Mouse (Mus musculus) heart, adult 18-20 months (tissue): Measurements from ENCODE around the gene Echs1. TPM values are rescaled to one million over a fixed set of nuclear protein-coding genes. Genes with fewer than 3 reads are reported as not detected.

ENCODE experiments used
- DNase-seq, 2 experiments: peaks; one replicate each; pipeline ENCODE4 v3.0.0; 2021 to 2022; ENCODE audit warnings: mixed read lengths in 1 of 2
- total RNA-seq, 2 experiments: library from RNA; stranded (reverse); gene quantifications; 2 replicates each; pipeline ENCODE4 v1.2.3; 2021

Echs1 gene
- total RNA-seq, 2 experiments from 2014 or later: 512 to 515 TPM

- no peak for DNase-seq
Measured at GRCm38 (mm10) chr7:140120484-140120883, 4.2 kb upstream of the Echs1 start.

- DNase-seq: peak; percentile 74 to 85
Measured at GRCm38 (mm10) chr7:140115583-140116328, 520 bp downstream of the Echs1 start, which contains the start of gene Paox. Gene Paox, plus strand, starts transcription at chr7:140115799.

DNA sequence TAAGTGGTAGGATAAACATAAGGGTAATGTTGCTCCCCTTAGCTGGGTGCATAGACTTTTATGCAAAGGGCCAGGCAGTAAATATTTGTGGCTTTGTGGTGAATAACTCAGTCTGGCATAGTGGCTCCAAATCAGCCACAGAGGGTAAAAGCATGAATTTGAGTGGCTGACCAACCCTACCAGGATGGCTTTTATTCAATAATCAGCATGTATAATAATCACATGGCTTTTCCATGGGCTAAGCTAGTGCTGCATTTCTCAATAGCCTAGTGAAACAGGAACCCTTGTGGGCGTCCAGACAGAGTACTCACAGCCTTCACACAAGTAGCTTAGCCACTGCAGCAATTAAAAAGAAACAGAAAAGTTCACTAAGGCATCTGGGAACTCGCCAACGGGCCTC, 4.3 kb downstream of the Echs1 start:
- DNase-seq: no peak

GRCm38 (mm10) chr7:140104009-140104408, 12.3 kb downstream of the Echs1 start:
- DNase-seq: no peak

GRCm38 (mm10) chr7:140101993-140102860, 14.0 kb downstream of the Echs1 start, which contains the start of gene Fuom:
Gene Fuom, minus strand, starts transcription at chr7:140102441.
- DNase-seq: peak; percentile 92 to 93

- no peak for DNase-seq
Measured at GRCm38 (mm10) chr7:140101498-140101897, 14.8 kb downstream of the Echs1 start.

- no peak for DNase-seq
Measured at GRCm38 (mm10) chr7:140098466-140098865, 17.8 kb downstream of the Echs1 start.

DNA sequence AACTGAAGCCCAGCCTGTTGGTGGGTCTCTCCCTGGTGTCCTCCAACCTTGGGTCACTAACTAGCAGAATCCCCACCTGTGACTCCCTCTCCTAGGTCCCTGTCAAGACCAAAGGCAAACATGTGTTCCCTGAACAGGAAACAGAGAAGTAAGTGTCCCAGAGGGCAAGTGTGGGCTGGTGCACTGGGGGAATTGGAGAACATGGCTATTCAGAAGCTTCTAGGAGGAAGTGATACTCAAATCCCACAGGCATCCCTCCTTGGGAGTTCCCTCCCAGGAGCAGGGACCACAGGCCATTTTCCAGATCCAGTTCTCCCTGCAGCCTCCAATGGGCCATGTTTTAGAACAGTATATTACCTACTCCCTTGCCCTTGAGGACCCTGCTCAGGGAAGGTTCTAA, 20.2 kb downstream of the Echs1 start:
- DNase-seq: no peak

GRCm38 (mm10) chr7:140095556-140095955, 20.7 kb downstream of the Echs1 start:
- no peak for DNase-seq

DNA sequence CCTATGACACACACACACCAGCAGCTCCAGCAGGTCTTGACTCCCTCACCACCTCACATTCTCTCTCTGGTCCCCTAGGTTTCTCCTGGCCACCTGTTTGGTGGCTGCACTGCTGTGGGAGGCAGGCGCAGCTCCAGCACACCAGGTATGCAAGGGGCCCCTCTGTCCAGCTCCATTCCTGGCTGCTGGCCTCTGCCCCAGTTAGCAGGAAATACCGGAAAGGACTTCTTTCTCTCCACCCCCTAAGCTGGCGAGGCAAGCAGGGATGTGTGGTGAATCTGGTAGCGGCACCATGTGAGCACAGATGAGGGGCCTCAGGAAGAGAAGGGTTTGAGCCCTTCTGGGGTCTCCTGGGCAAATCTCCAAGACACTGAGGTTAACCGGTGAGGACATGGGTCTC, 21.3 kb downstream of the Echs1 start:
- DNase-seq: no peak

DNA sequence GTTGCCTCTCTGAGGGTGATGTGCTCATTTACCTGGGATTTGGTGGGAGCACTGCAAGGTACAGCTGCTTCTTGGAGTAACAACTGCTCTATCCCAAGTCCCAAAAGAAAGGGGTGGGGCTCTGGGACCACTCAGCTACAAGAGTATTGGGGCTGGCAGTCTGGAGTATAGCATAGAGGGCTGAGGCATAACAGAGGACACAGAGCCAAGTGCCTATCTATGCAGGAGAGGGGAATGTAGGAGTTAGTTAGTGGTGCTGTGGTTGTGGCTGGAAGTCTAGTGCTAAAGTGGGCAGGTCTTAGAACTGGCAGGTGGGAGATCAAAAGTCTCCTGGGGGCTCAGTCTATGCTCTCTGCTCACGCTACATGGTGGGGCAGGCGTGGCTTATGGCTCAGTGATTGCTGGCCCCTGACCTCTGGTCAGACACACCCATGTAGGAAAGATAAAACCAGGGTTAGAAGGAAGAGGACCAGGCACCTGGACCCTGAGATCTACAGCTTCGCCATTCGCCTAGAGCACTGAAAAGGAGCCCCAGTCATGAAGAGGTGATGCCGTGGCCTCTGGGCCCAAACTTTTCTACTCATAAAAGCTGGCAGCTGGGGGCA, 23.2 kb downstream of the Echs1 start, which contains the start of gene Prap1:
Gene Prap1 (plus strand): TSS at position 472 of the 605 bp plus-strand sequence.
- no peak for DNase-seq

DNA sequence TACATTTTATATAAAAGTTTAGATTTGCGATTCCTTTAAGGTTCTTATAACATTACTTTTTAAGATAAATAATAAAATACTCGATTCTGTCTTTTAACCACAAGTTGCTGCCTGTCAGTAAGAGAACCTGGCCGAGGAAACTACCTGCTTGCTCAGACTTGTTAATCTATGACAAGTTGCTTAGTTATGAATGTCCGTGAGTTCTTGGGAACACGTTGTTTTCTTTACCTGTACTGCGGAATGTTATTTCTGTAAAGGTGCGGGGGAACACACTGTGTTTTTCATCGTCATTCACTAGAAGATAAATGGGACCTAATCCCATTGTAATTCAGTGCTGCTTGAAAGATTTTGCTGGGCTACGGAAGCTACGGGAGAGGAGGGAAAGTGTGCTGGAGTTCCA, 25.7 kb downstream of the Echs1 start:
- no peak for DNase-seq

- DNase-seq: no peak
Measured at GRCm38 (mm10) chr7:140082242-140082678, 34.0 kb downstream of the Echs1 start, which contains the start of gene Caly. Gene Caly, minus strand, starts transcription at chr7:140082548.

DNA sequence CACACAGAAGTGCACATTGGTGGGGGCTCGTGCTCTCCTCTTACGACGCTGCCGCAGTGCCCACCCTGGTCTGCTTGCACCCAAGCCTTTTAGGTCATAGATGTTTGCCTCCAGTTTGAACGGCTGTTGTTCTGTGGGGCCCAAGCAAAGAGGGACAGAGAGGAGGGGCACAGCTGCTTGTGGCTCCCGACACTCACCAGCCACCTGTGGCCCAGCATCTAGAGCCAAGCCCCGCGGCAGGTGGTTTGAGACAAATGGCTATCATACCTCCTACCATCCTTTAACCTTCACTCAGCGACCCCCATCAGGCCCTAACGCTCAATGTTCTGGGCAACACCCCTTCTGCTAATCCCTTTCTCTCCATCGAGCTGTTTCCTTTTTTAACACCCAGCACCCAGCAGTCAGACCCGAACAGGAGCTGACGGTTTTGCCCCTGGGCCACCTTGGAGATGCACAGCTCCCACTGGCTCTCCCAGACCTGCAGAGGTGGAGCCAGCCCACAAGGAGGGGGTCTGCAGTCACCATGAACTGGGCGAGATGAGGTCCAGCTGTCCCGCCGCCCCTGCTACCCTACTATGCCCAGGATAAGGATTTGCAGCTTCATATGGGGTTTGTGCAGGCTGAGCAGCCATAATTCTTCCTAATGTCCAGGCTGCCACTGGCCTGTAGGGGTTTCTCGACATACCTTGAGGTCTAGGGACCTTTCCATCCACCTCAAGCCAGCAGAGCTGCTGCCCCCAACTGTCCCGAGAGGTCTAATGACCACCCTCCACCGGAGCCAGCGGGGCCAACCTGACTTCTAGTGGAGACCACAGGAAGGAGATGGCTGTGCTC, 34.7 kb downstream of the Echs1 start:
- no peak for DNase-seq

- DNase-seq: peak; percentile 70 to 75
Measured at GRCm38 (mm10) chr7:140080503-140081156, 35.6 kb downstream of the Echs1 start.

GRCm38 (mm10) chr7:140078711-140079110, 37.6 kb downstream of the Echs1 start:
- peak; percentile 45 to 82 for DNase-seq

GRCm38 (mm10) chr7:140077698-140078097, 38.6 kb downstream of the Echs1 start:
- DNase-seq: no peak

- peak; percentile 21 to 41 for DNase-seq
Measured at GRCm38 (mm10) chr7:140070042-140070711, 46.1 kb downstream of the Echs1 start.

DNA sequence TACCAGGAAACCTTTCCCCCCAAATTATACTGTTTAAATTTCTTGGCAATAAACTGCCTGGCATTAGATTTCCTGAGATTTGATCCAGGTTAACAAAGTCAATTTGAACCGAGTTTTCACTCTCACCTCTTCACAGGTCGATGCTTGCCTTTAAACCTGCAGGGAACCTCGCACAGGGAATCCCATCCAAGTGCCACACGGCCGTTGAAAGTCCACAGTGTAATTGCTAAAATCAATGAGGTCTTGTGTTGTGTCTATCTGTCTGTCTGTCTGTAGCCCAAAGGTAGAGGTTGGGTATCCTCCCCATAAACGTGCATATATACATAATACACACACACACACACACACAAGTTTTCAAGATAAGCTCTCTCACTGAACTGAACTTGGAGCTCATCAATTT, 48.9 kb downstream of the Echs1 start:
- DNase-seq: no peak

GRCm38 (mm10) chr7:140063092-140063491, 53.2 kb downstream of the Echs1 start:
- peak; percentile 40 to 75 for DNase-seq
